Mouse (Mus musculus): ENCODE measurements around the gene Adora3. TPM values are rescaled to one million over a fixed set of nuclear protein-coding genes. Genes with fewer than 3 reads are reported as not detected.

Adora3 gene
- 0.33 TPM in 1 of 2 replicates, not detected in the other for polyA plus RNA-seq (2014; fragmentation: Nextera tagmentation; extraction: Ambion mirVana)

DNA sequence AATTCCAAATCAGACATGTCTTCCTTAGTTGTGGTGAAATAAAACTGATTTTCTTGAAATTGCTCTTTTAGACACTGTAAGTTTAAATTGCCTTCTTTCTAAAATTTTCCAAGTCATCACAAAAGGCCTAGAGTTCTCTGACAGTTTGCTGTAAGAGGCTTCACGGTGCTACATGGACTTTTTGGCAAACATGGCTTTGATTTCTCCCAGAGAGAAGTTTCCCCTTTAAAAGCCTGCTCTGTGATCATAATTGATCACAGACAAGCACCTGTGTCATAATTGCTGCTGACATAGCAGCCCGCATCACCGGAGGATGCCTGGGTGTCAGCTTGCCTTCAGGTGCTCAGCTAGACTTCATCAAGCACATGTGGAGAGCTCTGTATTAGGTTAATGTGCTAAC lies at the start of gene Adora3, which contains the start of gene Tmigd3:
Gene Adora3, plus strand, starts transcription at position 301 of the 400 bp plus-strand sequence.
Gene Tmigd3, plus strand, starts transcription at position 346 of the 400 bp plus-strand sequence.
- peaks cover 9% of the 10 kb centered on the region; the same call in 1 of the 2 replicates for H3K4me1 ChIP-seq (ENCODE audit: control insufficient read depth, insufficient read depth, low read length)
- 80% methylated on average over 3 of the region's 3 CpGs for WGBS
- no peaks in the 10 kb centered on the region for H3K27me3 ChIP-seq (ENCODE audit: control insufficient read depth, insufficient read depth, low read length)
- H3K9ac ChIP-seq (replicated peaks; ENCODE audit: low read depth, low read length), result no peak within 1 kb of the TSS
- H3K36me3 ChIP-seq (ENCODE audit: control insufficient read depth, insufficient read depth, low read length), result no peaks in the 10 kb centered on the region
- H3K27ac ChIP-seq (ENCODE audit: low read length), result 0 out of 2 replicates have a peak within 1 kb of the TSS, but pooled peaks have one; percentile 1
- ATAC-seq (ENCODE audit: insufficient number of reproducible peaks, insufficient read depth, low FRiP score, low read depth), result no peak
- no peak within 1 kb of the TSS for H3K4me3 ChIP-seq (ENCODE audit: low read depth, low read length)
- no peaks in the 10 kb centered on the region for H3K9me3 ChIP-seq (ENCODE audit: control insufficient read depth, low read depth, low read length)
- H3K4me2 ChIP-seq (replicated peaks; ENCODE audit: low read depth, low read length), result no peak within 1 kb of the TSS

GRCm38 (mm10) chr3:105821504-105821903 lies 49.2 kb upstream of the Adora3 start:
- H3K4me1 ChIP-seq (ENCODE audit: control insufficient read depth, insufficient read depth, low read length), result 0 out of 2 replicates have a peak, but pooled peaks cover 4% of the 10 kb centered on the region
- no peak for ATAC-seq (ENCODE audit: insufficient number of reproducible peaks, insufficient read depth, low FRiP score, low read depth)
- no peak overlapping the region for H3K9ac ChIP-seq (replicated peaks; ENCODE audit: low read depth, low read length)
- H3K9me3 ChIP-seq (ENCODE audit: control insufficient read depth, low read depth, low read length), result no peaks in the 10 kb centered on the region
- H3K27ac ChIP-seq (ENCODE audit: low read length), result no peak overlapping the region
- no peaks in the 10 kb centered on the region for H3K36me3 ChIP-seq (ENCODE audit: control insufficient read depth, insufficient read depth, low read length)
- H3K27me3 ChIP-seq (ENCODE audit: control insufficient read depth, insufficient read depth, low read length), result no peaks in the 10 kb centered on the region
- 82% methylated on average over 3 of the region's 3 CpGs for WGBS
- H3K4me3 ChIP-seq (ENCODE audit: low read depth, low read length), result no peak overlapping the region
- H3K4me2 ChIP-seq (replicated peaks; ENCODE audit: low read depth, low read length), result no peak overlapping the region

DNA sequence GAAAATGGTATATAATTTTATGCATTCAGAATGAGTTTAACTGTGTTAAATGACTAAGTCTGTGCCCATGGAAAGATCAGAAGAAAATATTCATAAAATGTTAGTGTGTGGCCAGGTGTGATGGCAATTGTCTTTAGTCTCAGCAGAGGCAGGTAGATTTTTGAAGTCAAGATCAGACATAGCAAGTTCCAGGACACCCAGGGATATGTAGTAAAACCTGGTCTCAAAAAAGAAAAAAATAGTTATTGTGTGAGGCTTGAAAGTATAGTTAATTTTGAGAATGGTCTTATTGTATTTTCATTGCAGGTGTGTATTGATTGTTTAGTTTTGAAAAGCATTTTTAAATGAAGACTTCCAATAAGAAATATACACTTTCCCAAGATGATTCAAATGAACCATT lies 47.0 kb upstream of the Adora3 start:
- no peak for ATAC-seq (ENCODE audit: insufficient number of reproducible peaks, insufficient read depth, low FRiP score, low read depth)
- Histone ChIP-seq H3K4me3 (ENCODE audit: low read depth, low read length) (no peak overlapping the region), H3K36me3 (ENCODE audit: control insufficient read depth, insufficient read depth, low read length) (no peaks in the 10 kb centered on the region), H3K9me3 (ENCODE audit: control insufficient read depth, low read depth, low read length) (no peaks in the 10 kb centered on the region), H3K27me3 (ENCODE audit: control insufficient read depth, insufficient read depth, low read length) (no peaks in the 10 kb centered on the region), H3K9ac (replicated peaks; ENCODE audit: low read depth, low read length) (no peak overlapping the region), H3K4me1 (ENCODE audit: control insufficient read depth, insufficient read depth, low read length) (0 out of 2 replicates have a peak, but pooled peaks cover 4% of the 10 kb centered on the region), H3K4me2 (replicated peaks; ENCODE audit: low read depth, low read length) (no peak overlapping the region), H3K27ac (ENCODE audit: low read length) (no peak overlapping the region)

DNA sequence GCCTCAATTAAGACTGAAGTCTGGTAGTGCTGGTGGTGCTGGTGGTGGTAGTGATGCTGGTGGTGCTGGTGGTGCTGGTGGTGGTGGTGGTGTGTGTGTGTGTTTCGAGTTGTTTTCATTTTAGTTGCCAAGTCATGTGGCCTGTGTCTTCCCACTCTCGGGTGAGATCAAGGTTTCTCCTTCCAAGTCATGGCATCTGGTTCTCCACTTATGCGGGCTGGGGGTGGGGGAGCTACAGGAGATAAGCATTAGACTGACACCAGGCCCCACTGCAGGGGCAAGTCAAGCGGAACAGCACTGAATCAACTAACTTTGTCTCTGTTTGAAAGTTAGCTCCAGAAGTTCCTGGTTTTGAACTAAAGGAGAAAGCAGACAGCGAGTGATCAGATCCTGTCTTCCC lies 46.6 kb upstream of the Adora3 start:
- Histone ChIP-seq H3K9ac (replicated peaks; ENCODE audit: low read depth, low read length) (no peak overlapping the region), H3K36me3 (ENCODE audit: control insufficient read depth, insufficient read depth, low read length) (no peaks in the 10 kb centered on the region), H3K4me3 (ENCODE audit: low read depth, low read length) (no peak overlapping the region), H3K4me1 (ENCODE audit: control insufficient read depth, insufficient read depth, low read length) (0 out of 2 replicates have a peak, but pooled peaks cover 4% of the 10 kb centered on the region), H3K4me2 (replicated peaks; ENCODE audit: low read depth, low read length) (no peak overlapping the region), H3K27ac (ENCODE audit: low read length) (no peak overlapping the region), H3K27me3 (ENCODE audit: control insufficient read depth, insufficient read depth, low read length) (no peaks in the 10 kb centered on the region), H3K9me3 (ENCODE audit: control insufficient read depth, low read depth, low read length) (no peaks in the 10 kb centered on the region)
- WGBS, result 41% methylated on average over 5 of the region's 5 CpGs
- ATAC-seq (ENCODE audit: insufficient number of reproducible peaks, insufficient read depth, low FRiP score, low read depth), result no peak

GRCm38 (mm10) chr3:105824704-105825103 lies 46.0 kb upstream of the Adora3 start:
- 51% methylated on average over 2 of the region's 2 CpGs for WGBS
- no peaks in the 10 kb centered on the region for H3K9me3 ChIP-seq (ENCODE audit: control insufficient read depth, low read depth, low read length)
- 0 out of 2 replicates have a peak, but pooled peaks cover 4% of the 10 kb centered on the region for H3K4me1 ChIP-seq (ENCODE audit: control insufficient read depth, insufficient read depth, low read length)
- H3K4me3 ChIP-seq (ENCODE audit: low read depth, low read length), result no peak overlapping the region
- no peak overlapping the region for H3K27ac ChIP-seq (ENCODE audit: low read length)
- H3K4me2 ChIP-seq (replicated peaks; ENCODE audit: low read depth, low read length), result no peak overlapping the region
- no peak for ATAC-seq (ENCODE audit: insufficient number of reproducible peaks, insufficient read depth, low FRiP score, low read depth)
- H3K36me3 ChIP-seq (ENCODE audit: control insufficient read depth, insufficient read depth, low read length), result no peaks in the 10 kb centered on the region
- H3K9ac ChIP-seq (replicated peaks; ENCODE audit: low read depth, low read length), result no peak overlapping the region
- H3K27me3 ChIP-seq (ENCODE audit: control insufficient read depth, insufficient read depth, low read length), result no peaks in the 10 kb centered on the region

DNA sequence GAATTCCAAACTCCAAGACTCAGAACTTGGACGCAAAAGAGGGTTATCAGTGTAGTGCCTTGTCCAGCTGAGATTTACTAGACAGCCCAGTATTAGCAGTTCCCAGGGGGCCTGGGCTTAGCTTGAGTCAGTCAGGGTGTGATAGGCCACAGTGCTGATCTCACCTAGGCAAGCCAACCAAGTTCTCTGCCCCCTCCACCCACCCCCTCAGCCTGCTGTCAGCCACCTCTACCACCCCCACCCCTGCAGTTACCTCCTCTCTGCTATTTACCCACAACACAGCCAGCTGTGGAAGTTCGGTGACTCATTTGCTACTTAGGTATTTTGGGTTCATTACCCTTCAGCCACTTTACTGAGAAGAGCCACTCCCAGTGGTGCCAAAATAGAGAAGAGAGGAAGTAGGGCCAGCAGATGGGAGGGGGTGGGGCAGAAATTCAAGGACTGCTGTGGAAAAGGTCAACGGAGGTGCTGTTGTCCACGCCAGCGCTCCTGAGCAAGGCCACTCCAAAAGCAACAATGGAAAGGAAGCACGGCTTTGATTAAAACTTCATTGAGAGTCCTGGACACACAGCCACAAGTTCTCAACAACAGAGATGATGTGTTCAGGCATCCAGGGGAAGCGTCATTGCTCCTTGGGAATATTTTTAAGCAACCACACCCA lies 45.0 kb upstream of the Adora3 start:
- ATAC-seq (ENCODE audit: insufficient number of reproducible peaks, insufficient read depth, low FRiP score, low read depth), result 0 out of 2 replicates have a peak, but pooled peaks have one; percentile 14
- H3K4me2 ChIP-seq (replicated peaks; ENCODE audit: low read depth, low read length), result no peak overlapping the region
- WGBS, result 60% methylated on average over 7 of the region's 7 CpGs

DNA sequence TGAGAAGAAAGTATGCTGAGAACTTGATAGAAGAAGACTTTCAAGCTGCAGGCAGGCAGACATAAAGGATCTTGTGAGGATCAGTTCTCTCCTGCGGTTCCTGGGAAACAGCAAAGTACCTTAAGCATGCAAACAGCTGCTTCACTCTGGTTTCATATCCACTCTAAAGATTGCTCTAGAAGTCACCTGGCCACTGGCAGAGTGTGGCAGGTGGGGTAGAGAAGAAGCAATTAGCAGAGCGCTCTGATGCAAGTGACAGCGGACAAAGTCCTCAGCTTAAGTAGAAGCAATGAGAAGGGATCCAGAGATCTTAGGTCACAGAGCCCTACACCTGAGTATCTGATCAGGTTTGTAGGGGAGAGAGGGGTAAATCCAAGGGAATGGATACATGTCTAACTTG lies 39.1 kb upstream of the Adora3 start:
- WGBS, result 93% methylated on average over 3 of the region's 3 CpGs
- no peak for ATAC-seq (ENCODE audit: insufficient number of reproducible peaks, insufficient read depth, low FRiP score, low read depth)

More for the DNA sequence above, 45.0 kb upstream of the Adora3 start:
- Histone ChIP-seq H3K4me3 (ENCODE audit: low read depth, low read length) (no peak overlapping the region), H3K27me3 (ENCODE audit: control insufficient read depth, insufficient read depth, low read length) (no peaks in the 10 kb centered on the region), H3K9ac (replicated peaks; ENCODE audit: low read depth, low read length) (no peak overlapping the region), H3K36me3 (ENCODE audit: control insufficient read depth, insufficient read depth, low read length) (no peaks in the 10 kb centered on the region), H3K27ac (ENCODE audit: low read length) (no peak overlapping the region), H3K9me3 (ENCODE audit: control insufficient read depth, low read depth, low read length) (no peaks in the 10 kb centered on the region), H3K4me1 (ENCODE audit: control insufficient read depth, insufficient read depth, low read length) (0 out of 2 replicates have a peak, but pooled peaks cover 4% of the 10 kb centered on the region)

DNA sequence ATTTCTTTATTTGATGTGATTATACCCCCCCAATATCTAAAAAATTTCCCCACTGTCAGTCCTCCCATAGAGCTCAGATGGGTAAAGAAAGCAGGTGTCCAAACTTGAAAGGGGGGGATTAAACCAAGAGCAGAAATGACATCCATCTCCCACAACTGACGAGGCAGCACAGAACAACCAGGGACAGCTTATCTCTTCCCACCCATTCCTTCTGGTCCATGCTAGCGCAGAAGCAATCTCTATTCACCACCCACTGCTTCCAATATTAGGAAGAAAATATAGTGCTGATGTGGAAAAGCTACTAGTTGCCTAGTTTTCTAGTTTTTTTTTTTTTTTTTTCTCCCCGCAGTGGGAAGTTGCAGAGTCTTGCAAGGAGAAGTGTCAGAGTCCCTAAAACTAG lies 34.8 kb upstream of the Adora3 start:
- no peak overlapping the region for H3K27ac ChIP-seq (ENCODE audit: low read length)
- H3K27me3 ChIP-seq (ENCODE audit: control insufficient read depth, insufficient read depth, low read length), result no peaks in the 10 kb centered on the region
- no peak overlapping the region for H3K4me3 ChIP-seq (ENCODE audit: low read depth, low read length)
- WGBS, result 67% methylated on average over 3 of the region's 3 CpGs
- no peak for ATAC-seq (ENCODE audit: insufficient number of reproducible peaks, insufficient read depth, low FRiP score, low read depth)
- H3K9me3 ChIP-seq (ENCODE audit: control insufficient read depth, low read depth, low read length), result no peaks in the 10 kb centered on the region
- no peak overlapping the region for H3K4me2 ChIP-seq (replicated peaks; ENCODE audit: low read depth, low read length)
- H3K36me3 ChIP-seq (ENCODE audit: control insufficient read depth, insufficient read depth, low read length), result no peaks in the 10 kb centered on the region
- H3K4me1 ChIP-seq (ENCODE audit: control insufficient read depth, insufficient read depth, low read length), result no peaks in the 10 kb centered on the region
- H3K9ac ChIP-seq (replicated peaks; ENCODE audit: low read depth, low read length), result no peak overlapping the region

More for the DNA sequence above, 39.1 kb upstream of the Adora3 start:
- H3K9ac ChIP-seq (replicated peaks; ENCODE audit: low read depth, low read length), result no peak overlapping the region
- no peak overlapping the region for H3K4me3 ChIP-seq (ENCODE audit: low read depth, low read length)
- no peaks in the 10 kb centered on the region for H3K9me3 ChIP-seq (ENCODE audit: control insufficient read depth, low read depth, low read length)
- no peaks in the 10 kb centered on the region for H3K36me3 ChIP-seq (ENCODE audit: control insufficient read depth, insufficient read depth, low read length)
- no peaks in the 10 kb centered on the region for H3K4me1 ChIP-seq (ENCODE audit: control insufficient read depth, insufficient read depth, low read length)
- H3K4me2 ChIP-seq (replicated peaks; ENCODE audit: low read depth, low read length), result no peak overlapping the region
- no peaks in the 10 kb centered on the region for H3K27me3 ChIP-seq (ENCODE audit: control insufficient read depth, insufficient read depth, low read length)
- no peak overlapping the region for H3K27ac ChIP-seq (ENCODE audit: low read length)
